9 mouse cellular contexts compared by ENCODE assay signal in genomic region chrX:48425280-48425679, GRCm38 (mm10). TPM values are rescaled to one million over a fixed set of nuclear protein-coding genes. Genes with fewer than 3 reads are reported as not detected.
A peak's percentile ranks its signal among the peaks of the same experiment; 100 is the strongest.
DNase-seq lines count a peak whose midpoint lies in the region; ATAC-seq and TF ChIP-seq lines count a peak whose summit lies in the region.
"Had no signal": no experiment of that assay in that cellular context is flagged by ENCODE, and none has a peak within 500 bp of the region (broad histone marks: within the 10 kb centered on the region; RNA-seq: fewer than 3 reads in every experiment).

No protein-coding gene starts in this region.

- peaks cover 25% of the 10 kb centered on the region for H3K4me1 ChIP-seq in heart, adult 2 months (ENCODE audit: control insufficient read depth, insufficient read depth, low read length)
- peaks cover 30% of the 10 kb centered on the region for H3K4me1 ChIP-seq in heart, embryonic 10.5 days
- H3K4me1 ChIP-seq in liver, embryonic 16.5 days (ENCODE audit: control insufficient read depth, low read depth, low read length): peaks cover 10% of the 10 kb centered on the region
- H3K4me1 ChIP-seq in stomach, embryonic 16.5 days (ENCODE audit: control insufficient read depth, insufficient read depth, low read length): peaks cover 8% of the 10 kb centered on the region; the same call in 1 of the 2 replicates
- H3K4me1 ChIP-seq: neural tube, embryonic 12.5 days had no signal

- peak; percentile 48 for ATAC-seq in common myeloid progenitor, adult 5-6 weeks (replicated peaks; ENCODE audit: low read depth, poor library complexity, severe bottlenecking)
- ATAC-seq in liver, embryonic 16.5 days (ENCODE audit: low read depth): peak; percentile 59
- no peak for ATAC-seq in stomach, embryonic 16.5 days (ENCODE audit: insufficient read depth, low FRiP score)

- no peaks in the 10 kb centered on the region; the same call in 1 of the 2 replicates for H3K36me3 ChIP-seq in heart, adult 2 months (ENCODE audit: control insufficient read depth, insufficient read depth, low read length)
- H3K36me3 ChIP-seq in heart, embryonic 10.5 days: no peaks in the 10 kb centered on the region
- no peaks in the 10 kb centered on the region for H3K36me3 ChIP-seq in liver, embryonic 16.5 days (ENCODE audit: control insufficient read depth, insufficient read depth)
- H3K36me3 ChIP-seq in stomach, embryonic 16.5 days (ENCODE audit: control insufficient read depth, insufficient read depth, low read length): no peaks in the 10 kb centered on the region
- H3K36me3 ChIP-seq: neural tube, embryonic 12.5 days had no signal

- peak overlapping the region; percentile 46 for H3K4me2 ChIP-seq in liver, embryonic 16.5 days (ENCODE audit: low read depth, low read length)
- peak overlapping the region; percentile 27; the same call in 1 of the 2 replicates for H3K4me2 ChIP-seq in stomach, embryonic 16.5 days (ENCODE audit: low read depth, low read length)
- H3K4me2 ChIP-seq: neural tube, embryonic 12.5 days had no signal

- peak overlapping the region; percentile 53 for H3K27ac ChIP-seq in heart, adult 2 months
- H3K27ac ChIP-seq in heart, embryonic 10.5 days: no peak overlapping the region
- H3K27ac ChIP-seq in liver, embryonic 16.5 days (ENCODE audit: low read length): peak overlapping the region; percentile 53
- H3K27ac ChIP-seq in stomach, embryonic 16.5 days (ENCODE audit: low read length): no peak overlapping the region
- H3K27ac ChIP-seq: neural tube, embryonic 12.5 days had no signal

- H3K27me3 ChIP-seq in heart, adult 2 months (ENCODE audit: control insufficient read depth, insufficient read depth, low read length): no peaks in the 10 kb centered on the region
- no peaks in the 10 kb centered on the region; the same call in 1 of the 2 replicates for H3K27me3 ChIP-seq in heart, embryonic 10.5 days (ENCODE audit: insufficient read depth, poor library complexity, severe bottlenecking)
- H3K27me3 ChIP-seq in liver, embryonic 16.5 days (ENCODE audit: control insufficient read depth, insufficient read depth, low read depth, low read length): no peaks in the 10 kb centered on the region
- no peaks in the 10 kb centered on the region for H3K27me3 ChIP-seq in stomach, embryonic 16.5 days (ENCODE audit: control insufficient read depth, insufficient read depth, low read length)
- H3K27me3 ChIP-seq: neural tube, embryonic 12.5 days had no signal

- WGBS in heart, adult 2 months: 52% methylated on average over 7 of the region's 7 CpGs
- 46% methylated on average over 7 of the region's 7 CpGs for WGBS in heart, embryonic 10.5 days
- 26% methylated on average over 7 of the region's 7 CpGs for whole genome bisulfite sequencing in liver, embryonic 16.5 days (ENCODE audit: insufficient replicate concordance)
- 53% methylated on average over 7 of the region's 7 CpGs for WGBS in stomach, embryonic 16.5 days

- no peaks in the 10 kb centered on the region for H3K9me3 ChIP-seq in heart, embryonic 10.5 days
- no peaks in the 10 kb centered on the region for H3K9me3 ChIP-seq in liver, embryonic 16.5 days (replicated peaks; ENCODE audit: control insufficient read depth, low read length)
- no peaks in the 10 kb centered on the region for H3K9me3 ChIP-seq in stomach, embryonic 16.5 days (replicated peaks; ENCODE audit: control insufficient read depth, low read length)
- H3K9me3 ChIP-seq: neural tube, embryonic 12.5 days had no signal

- no peak overlapping the region for H3K4me3 ChIP-seq in heart, adult 2 months
- H3K4me3 ChIP-seq in heart, embryonic 10.5 days: no peak overlapping the region
- H3K4me3 ChIP-seq in liver, embryonic 16.5 days (ENCODE audit: low read depth, low read length): peak overlapping the region; percentile 34
- H3K4me3 ChIP-seq in stomach, embryonic 16.5 days (replicated peaks; ENCODE audit: low read length): no peak overlapping the region
- H3K4me3 ChIP-seq: neural tube, embryonic 12.5 days had no signal

- H3K79me2 ChIP-seq in heart, adult 2 months (replicated peaks; ENCODE audit: control insufficient read depth, insufficient read depth, low read length): no peaks in the 10 kb centered on the region

- intact Hi-C loops in heart, adult 2 months (cut with DNase I): loop anchor here (2.0 kb wide), 1 partner anchor 30 kb away; no protein-coding TSS in a partner anchor

- H3K9ac ChIP-seq in heart, adult 2 months (ENCODE audit: low read depth, low read length): peak overlapping the region; percentile 36; the same call in 1 of the 2 replicates
- peak overlapping the region; percentile 24; the same call in 1 of the 2 replicates for H3K9ac ChIP-seq in liver, embryonic 16.5 days (ENCODE audit: low read depth, low read length)
- no peak overlapping the region for H3K9ac ChIP-seq in stomach, embryonic 16.5 days (ENCODE audit: low read length)
- H3K9ac ChIP-seq: neural tube, embryonic 12.5 days had no signal

- TF ChIP-seq POLR2A in heart, adult 2 months (IDR thresholded peaks at IDR 0.05; ENCODE audit: insufficient read depth, low read depth, low read length): no peak

- no peak for TF ChIP-seq EP300 in heart, adult 2 months (IDR thresholded peaks at IDR 0.05; ENCODE audit: insufficient read depth, low read depth, low read length)

- peak in 1 of 2 experiments; percentile 39 for DNase-seq in heart, adult 2 months
- DNase-seq in heart, embryonic 10.5 days (ENCODE audit: low spot score): no peak
- DNase-seq in embryo, embryonic 9.5 days (ENCODE audit: extremely low spot score): no peak
- DNase-seq in layer of hippocampus, postnatal 25 days (ENCODE audit: extremely low spot score in 1 of 2, low spot score in 1 of 2): no peak
- DNase-seq in left cerebral cortex, adult 11 months (ENCODE audit: low spot score): no peak

- no peak for TF ChIP-seq CTCF in heart, adult 2 months (IDR thresholded peaks at IDR 0.05)

RNA-seq across cellular contexts. Expression of gene Elf4, which starts 37.7 kb away (rescaled TPM):
- 1 to 10 TPM; 4.5 to 5.0 TPM for total RNA-seq in heart, adult 2 months (2021)
- polyA plus RNA-seq in heart, adult 2 months (2012; rRNA removed): 7.6 and 8.3 TPM in 2 replicates
- polyA plus RNA-seq in heart, embryonic 10.5 days (2016; fragmentation: Nextera tagmentation; extraction: Ambion mirVana): 9.9 and 15.7 TPM in 2 replicates
- 24.6 and 29.9 TPM in 2 replicates for total RNA-seq in common myeloid progenitor, adult 5-6 weeks (2017)
- polyA plus RNA-seq in liver, embryonic 16.5 days (2015; fragmentation: Nextera tagmentation; extraction: Ambion mirVana): 1.9 and 2.8 TPM in 2 replicates
- polyA plus RNA-seq in stomach, embryonic 16.5 days (2015; fragmentation: Nextera tagmentation; extraction: Ambion mirVana): 9.1 and 9.3 TPM in 2 replicates
- under 1 TPM; 0.47 to 0.73 TPM for total RNA-seq in layer of hippocampus, postnatal 25 days (2021)

Comparison
In these comparisons a context has a peak if more than half of its experiments do, and no peak if none do; other contexts are left out.
1. H3K27ac ChIP-seq: peak in heart, adult 2 months (single experiment) and liver, embryonic 16.5 days (single experiment); none in heart, embryonic 10.5 days (single experiment) and stomach, embryonic 16.5 days (single experiment).